Mouse (Mus musculus) fat pad, adult 2 months (tissue): ENCODE measurements around the gene Psmd3.

ENCODE experiments used
- DNase-seq: peaks from one replicate; pipeline ENCODE4 v3.0.0-alpha.2; 2011; ENCODE audit warnings: low read depth, low spot score; ENCODE audit errors: extremely low read depth

The Psmd3 gene

DNA sequence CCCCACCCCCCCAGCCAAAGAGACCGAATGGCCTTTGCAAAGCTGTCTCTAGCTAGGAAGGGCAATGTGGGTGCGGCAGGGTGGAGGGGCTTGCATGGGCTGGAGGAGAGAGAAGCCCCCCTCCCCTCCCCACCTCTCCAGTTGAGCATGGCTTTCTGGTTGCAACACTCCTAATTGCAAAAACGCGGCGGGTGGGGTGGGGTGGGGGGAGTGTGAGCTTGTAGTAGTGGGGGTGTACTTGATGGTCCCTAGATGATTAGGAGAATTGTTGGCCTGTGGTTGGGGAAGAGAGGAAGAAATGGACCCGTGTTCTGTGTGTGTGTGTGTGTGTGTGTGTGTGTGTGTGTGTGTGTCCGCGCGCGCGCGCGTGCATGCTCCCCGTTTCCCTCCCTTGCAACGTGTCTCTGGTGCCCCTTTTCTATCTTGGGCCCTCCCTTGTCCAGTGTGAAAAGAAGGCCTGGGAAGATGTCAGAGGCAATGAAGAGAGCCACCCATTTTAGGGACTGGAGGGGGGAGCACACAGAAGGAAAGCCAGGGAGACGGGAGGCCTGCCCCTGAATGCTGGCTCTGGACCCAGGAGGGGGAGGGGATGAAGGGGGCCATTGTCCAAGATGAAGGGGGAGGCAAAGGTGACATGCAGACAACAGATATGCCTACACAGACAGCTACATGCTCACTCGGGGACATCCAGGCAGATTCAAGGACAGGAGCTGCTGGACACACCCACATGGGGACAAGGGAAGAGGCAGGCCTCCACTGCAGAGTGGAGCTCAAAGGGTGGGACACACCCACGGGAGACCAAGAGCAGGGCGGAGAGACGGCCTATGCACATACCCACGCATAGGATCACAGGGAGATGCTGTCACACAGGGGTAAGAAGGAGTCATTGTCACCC is 60.3 kb downstream of the Psmd3 start:
- DNase-seq, result no peak

DNA sequence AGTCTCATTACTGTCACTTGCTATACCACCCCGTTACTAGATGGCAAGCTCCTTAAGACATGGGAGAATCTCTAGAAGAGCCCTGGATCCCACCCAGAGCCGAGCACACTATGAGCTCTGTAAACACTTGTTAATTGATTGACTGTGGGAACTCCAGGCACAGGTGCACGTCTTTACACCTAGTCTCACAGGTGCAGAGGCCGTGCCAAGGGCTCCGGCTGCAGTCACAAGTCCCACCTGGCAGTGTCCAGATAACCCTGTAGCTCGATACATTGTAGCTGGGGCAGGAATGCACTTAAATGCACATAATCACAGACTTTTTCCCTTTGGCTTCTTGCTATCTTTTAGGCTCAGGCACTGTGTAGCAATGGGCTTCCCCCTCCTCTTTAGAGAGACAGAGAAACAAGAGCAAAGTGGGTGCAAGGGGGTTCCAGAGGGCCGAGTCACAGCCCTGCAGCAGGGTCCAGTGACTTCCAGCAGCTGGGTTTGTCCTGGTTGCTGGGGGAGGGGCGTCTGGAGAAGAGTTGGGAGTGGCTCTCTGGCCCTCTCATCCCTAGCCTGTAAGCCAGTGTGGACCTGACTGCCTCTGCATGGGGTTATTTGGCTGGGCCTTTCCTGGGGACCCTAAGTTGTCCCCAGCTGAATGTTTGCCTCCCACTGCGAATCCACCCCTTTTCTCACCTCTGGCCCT is 61.4 kb downstream of the Psmd3 start:
- no peak for DNase-seq

DNA sequence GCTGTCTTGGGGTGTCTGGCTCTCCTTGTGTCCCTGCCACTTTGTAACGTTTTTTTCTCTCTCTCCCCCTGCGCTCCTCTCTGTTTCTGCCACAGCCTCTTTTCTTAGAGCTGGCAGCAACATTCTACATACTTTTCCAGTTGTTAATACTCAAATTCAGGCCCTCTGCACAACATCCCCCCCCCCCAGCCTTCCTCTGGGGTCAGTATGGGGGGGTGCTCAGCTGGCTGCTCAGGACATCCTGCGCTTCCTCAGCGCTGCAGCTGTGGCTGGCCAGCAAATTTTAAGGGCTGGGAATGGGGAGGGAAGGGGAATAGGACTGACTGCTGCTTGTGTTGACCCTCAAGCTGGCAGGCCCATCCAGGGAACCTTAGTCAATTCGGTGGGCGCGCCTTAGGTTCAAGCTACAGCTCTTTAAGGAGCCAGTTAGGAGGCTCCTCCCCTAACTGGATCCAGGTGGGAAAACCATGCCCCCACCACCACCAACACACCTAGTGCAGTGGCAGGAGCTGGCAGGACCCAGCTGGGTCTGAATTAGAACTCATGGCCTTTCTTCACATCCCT is 62.2 kb downstream of the Psmd3 start:
- DNase-seq, result no peak
